Mouse (Mus musculus) gastrocnemius, postnatal 25 days (tissue): ENCODE data around the gene Hmcn2. TPM values are rescaled to one million over a fixed set of nuclear protein-coding genes. Genes with fewer than 3 reads are reported as not detected.

Experiments
- total RNA-seq, 2 experiments: library from RNA; stranded (reverse); gene quantifications; 1 replicate in 1 of 2; 2 replicates in 1 of 2; pipeline ENCODE4 v1.2.3; 2021

Gene Hmcn2
- total RNA-seq, 2 experiments from 2014 or later = 33.0 to 38.1 TPM

Other genes starting within 250 kb of the Hmcn2 start
- 10 to 100 TPM; 10.1 to 10.9 TPM for gene Fnbp1, start 172.4 kb upstream of the Hmcn2 start, total RNA-seq
- gene Gpr107, start 162.1 kb upstream of the Hmcn2 start, total RNA-seq = 10 to 100 TPM; 24.1 to 24.8 TPM
- 1 to 10 TPM; 4.7 to 4.8 TPM for gene Ncs1, start 68.6 kb upstream of the Hmcn2 start, total RNA-seq
- 1 to 10 TPM; 2.0 to 2.7 TPM for gene Ass1, start 155.8 kb downstream of the Hmcn2 start, total RNA-seq